Mouse (Mus musculus): ENCODE results near the gene Gm5678. TPM values are rescaled to one million over a fixed set of nuclear protein-coding genes. Genes with fewer than 3 reads are reported as not detected.

Gm5678 gene
- polyA plus RNA-seq, 1 experiment from 2014 or later = not detected

GRCm38 (mm10) chr16:93671064-93671463 lies 43.2 kb downstream of the Gm5678 start:
- Histone ChIP-seq H3K4me2 (ENCODE audit: low read depth, low read length, severe bottlenecking) (no peak overlapping the region), H3K27ac (ENCODE audit: low read depth, low read length) (no peak overlapping the region), H3K36me3 (ENCODE audit: control insufficient read depth, insufficient read depth, low read length) (no peaks in the 10 kb centered on the region), H3K4me3 (ENCODE audit: low read depth, low read length) (no peak overlapping the region), H3K9ac (ENCODE audit: low read length) (no peak overlapping the region), H3K27me3 (ENCODE audit: control insufficient read depth, insufficient read depth, low read length) (no peaks in the 10 kb centered on the region), H3K4me1 (replicated peaks; ENCODE audit: control insufficient read depth, insufficient read depth, low read length) (no peaks in the 10 kb centered on the region), H3K9me3 (ENCODE audit: control insufficient read depth, low read length) (peaks cover 3% of the 10 kb centered on the region; the same call in 1 of the 2 replicates)
- WGBS = 90% methylated on average over 5 of the region's 5 CpGs
- no peak for ATAC-seq (replicated peaks; ENCODE audit: low FRiP score)
- DNase-seq (ENCODE audit: low spot score) = no peak

DNA sequence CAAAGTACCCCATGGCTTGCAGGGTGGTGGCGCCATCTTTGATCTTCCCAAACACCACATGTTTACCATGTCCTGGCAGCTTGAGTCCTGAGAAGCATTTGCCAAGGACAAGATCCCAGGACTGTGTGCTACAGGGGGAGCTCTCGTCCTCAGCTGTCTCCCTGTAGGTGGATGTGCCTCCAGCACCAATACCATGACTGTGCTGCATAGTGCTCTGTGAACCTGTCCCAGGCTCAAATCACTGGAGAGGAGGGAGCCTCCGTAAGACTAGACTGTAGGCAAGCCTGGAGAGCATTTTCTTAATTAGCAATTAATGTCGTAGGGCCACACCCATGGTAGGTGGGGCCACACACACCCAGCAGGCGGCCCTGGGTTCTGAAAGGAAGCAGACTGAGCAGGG lies 48.5 kb downstream of the Gm5678 start:
- DNase-seq (ENCODE audit: low spot score) (no peak), ATAC-seq (replicated peaks; ENCODE audit: low FRiP score) (no peak)
- Histone ChIP-seq H3K36me3 (ENCODE audit: control insufficient read depth, insufficient read depth, low read length) (no peaks in the 10 kb centered on the region), H3K4me2 (ENCODE audit: low read depth, low read length, severe bottlenecking) (no peak overlapping the region), H3K9me3 (ENCODE audit: control insufficient read depth, low read length) (no peaks in the 10 kb centered on the region), H3K27ac (ENCODE audit: low read depth, low read length) (no peak overlapping the region), H3K27me3 (ENCODE audit: control insufficient read depth, insufficient read depth, low read length) (no peaks in the 10 kb centered on the region), H3K4me3 (ENCODE audit: low read depth, low read length) (no peak overlapping the region), H3K9ac (ENCODE audit: low read length) (no peak overlapping the region), H3K4me1 (replicated peaks; ENCODE audit: control insufficient read depth, insufficient read depth, low read length) (no peaks in the 10 kb centered on the region)
- 85% methylated on average over 5 of the region's 5 CpGs for WGBS

GRCm38 (mm10) chr16:93678206-93678605 lies 50.3 kb downstream of the Gm5678 start:
- ATAC-seq (replicated peaks; ENCODE audit: low FRiP score) = no peak
- no peak overlapping the region for H3K4me3 ChIP-seq (ENCODE audit: low read depth, low read length)
- WGBS = 78% methylated on average over 4 of the region's 4 CpGs

DNA sequence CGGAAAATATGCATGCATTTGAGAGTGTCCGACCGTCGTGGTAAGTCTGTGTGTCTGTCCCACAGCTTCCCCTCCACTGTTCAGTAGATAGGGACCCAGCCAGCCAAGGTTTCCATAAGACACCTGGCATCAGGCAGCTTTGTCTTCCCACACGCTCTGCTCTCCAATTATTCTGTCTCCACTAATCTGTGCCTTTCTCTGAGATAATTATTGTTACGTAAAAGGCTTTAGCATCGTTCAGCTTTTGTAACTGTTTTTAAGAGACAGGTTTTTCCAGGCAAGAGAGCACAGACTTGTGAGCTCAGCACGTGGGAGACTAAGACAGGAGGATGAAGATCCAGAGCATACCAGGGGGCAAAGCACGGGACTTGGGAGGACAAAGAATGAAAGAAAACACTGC lies 51.3 kb downstream of the Gm5678 start:
- H3K27me3 ChIP-seq (ENCODE audit: control insufficient read depth, insufficient read depth, low read length) = peaks cover 24% of the 10 kb centered on the region
- WGBS = 45% methylated on average over 9 of the region's 9 CpGs

More at GRCm38 (mm10) chr16:93678206-93678605, 50.3 kb downstream of the Gm5678 start:
- H3K9me3 ChIP-seq (ENCODE audit: control insufficient read depth, low read length) = no peaks in the 10 kb centered on the region
- no peak overlapping the region for H3K27ac ChIP-seq (ENCODE audit: low read depth, low read length)
- 0 out of 2 replicates have a peak, but pooled peaks cover 4% of the 10 kb centered on the region for H3K4me1 ChIP-seq (replicated peaks; ENCODE audit: control insufficient read depth, insufficient read depth, low read length)
- no peak overlapping the region for H3K9ac ChIP-seq (ENCODE audit: low read length)
- no peak overlapping the region for H3K4me2 ChIP-seq (ENCODE audit: low read depth, low read length, severe bottlenecking)
- no peak for DNase-seq (ENCODE audit: low spot score)
- H3K27me3 ChIP-seq (ENCODE audit: control insufficient read depth, insufficient read depth, low read length) = peaks cover 15% of the 10 kb centered on the region
- H3K36me3 ChIP-seq (ENCODE audit: control insufficient read depth, insufficient read depth, low read length) = no peaks in the 10 kb centered on the region

More for the DNA sequence above, 51.3 kb downstream of the Gm5678 start:
- Histone ChIP-seq H3K36me3 (ENCODE audit: control insufficient read depth, insufficient read depth, low read length) (no peaks in the 10 kb centered on the region), H3K4me1 (replicated peaks; ENCODE audit: control insufficient read depth, insufficient read depth, low read length) (peaks cover 10% of the 10 kb centered on the region; the same call in 1 of the 2 replicates), H3K4me2 (ENCODE audit: low read depth, low read length, severe bottlenecking) (no peak overlapping the region), H3K4me3 (ENCODE audit: low read depth, low read length) (no peak overlapping the region), H3K27ac (ENCODE audit: low read depth, low read length) (no peak overlapping the region), H3K9me3 (ENCODE audit: control insufficient read depth, low read length) (no peaks in the 10 kb centered on the region), H3K9ac (ENCODE audit: low read length) (no peak overlapping the region)
- ATAC-seq (replicated peaks; ENCODE audit: low FRiP score) = no peak
- DNase-seq (ENCODE audit: low spot score) = no peak

Other genes starting within 250 kb of the Gm5678 start
- gene Setd4, start 24.0 kb upstream of the Gm5678 start, polyA plus RNA-seq (2014; fragmentation: Nextera tagmentation; extraction: Ambion mirVana) = 12.0 and 15.9 TPM in 2 replicates
- 90.6 and 92.5 TPM in 2 replicates for gene Cbr1, start 22.2 kb upstream of the Gm5678 start, polyA plus RNA-seq (2014; fragmentation: Nextera tagmentation; extraction: Ambion mirVana)
- gene Cbr3, start 55.1 kb downstream of the Gm5678 start, polyA plus RNA-seq (2014; fragmentation: Nextera tagmentation; extraction: Ambion mirVana) = 0.59 TPM in 1 of 2 replicates, not detected in the other
- 11.5 and 15.5 TPM in 2 replicates for gene Dop1b, start 83.8 kb downstream of the Gm5678 start, polyA plus RNA-seq (2014; fragmentation: Nextera tagmentation; extraction: Ambion mirVana)
- gene Morc3, start 204.0 kb downstream of the Gm5678 start, polyA plus RNA-seq (2014; fragmentation: Nextera tagmentation; extraction: Ambion mirVana) = 33.7 and 36.0 TPM in 2 replicates

Measured in forebrain, embryonic 11.5 days (tissue).